Mouse (Mus musculus): ENCODE results near the gene Dhh.

Gene Dhh

DNA sequence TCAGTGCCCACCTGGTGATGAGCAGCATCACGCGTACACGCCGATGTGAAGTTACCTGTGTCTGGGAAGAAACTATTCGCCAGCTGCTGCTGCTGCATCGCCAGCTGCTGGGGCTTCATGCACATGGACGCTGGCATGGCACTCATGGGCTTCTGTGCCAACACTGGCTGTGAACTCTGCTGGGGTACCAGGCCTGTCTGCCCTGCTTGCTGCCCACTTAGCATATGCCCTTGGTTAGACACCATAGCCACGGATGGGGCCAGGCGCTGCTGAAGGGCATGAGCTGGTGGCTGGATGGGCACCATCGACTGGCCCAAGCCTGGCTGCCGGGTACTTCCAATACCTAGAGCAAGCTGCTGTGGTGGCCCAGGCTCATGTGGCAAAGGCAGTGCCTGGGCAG is 49.2 kb downstream of the Dhh start:
- DNase-seq: no peak

DNA sequence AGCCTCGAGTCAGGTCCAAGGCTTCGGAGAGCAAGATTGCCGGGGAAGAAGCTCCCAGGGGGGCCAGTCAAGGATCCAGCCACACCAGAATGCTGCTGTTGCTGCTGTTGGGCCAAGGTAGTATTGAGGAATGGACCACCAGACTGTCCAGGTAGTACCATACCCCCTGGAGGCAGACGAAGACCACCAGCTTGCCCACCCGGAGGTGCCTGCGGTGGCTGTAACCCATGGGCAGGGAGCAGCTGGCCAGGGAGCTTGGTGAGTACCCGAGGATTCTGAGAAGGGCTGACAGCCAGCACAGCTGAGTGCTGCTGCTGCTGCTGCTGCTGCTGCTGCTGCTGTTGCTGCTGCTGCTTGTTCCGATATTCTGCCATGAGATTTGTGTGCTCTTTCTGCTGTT is 52.2 kb downstream of the Dhh start:
- DNase-seq: no peak

DNA sequence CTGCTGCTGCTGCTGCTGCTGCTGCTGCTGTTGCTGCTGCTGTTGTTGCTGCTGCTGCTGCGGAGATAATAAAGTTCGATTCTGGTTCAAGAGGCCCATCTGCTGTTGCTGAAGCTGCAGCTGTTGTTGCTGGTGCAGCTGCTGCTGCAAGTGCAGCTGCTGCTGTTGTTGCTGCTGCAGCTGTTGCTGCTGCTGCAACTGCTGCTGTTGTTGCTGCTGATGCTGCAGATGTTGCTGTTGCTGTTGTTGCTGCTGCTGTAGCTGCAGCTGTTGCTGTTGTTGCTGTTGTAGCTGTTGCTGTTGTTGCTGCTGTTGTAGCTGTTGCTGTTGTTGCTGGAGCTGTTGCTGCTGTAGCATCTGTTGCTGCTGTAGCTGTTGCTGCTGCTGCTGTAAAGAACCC is 53.2 kb downstream of the Dhh start:
- no peak for DNase-seq

- DNase-seq: no peak
These were observed 54.6 kb downstream of the Dhh start for GRCm38 (mm10) chr15:98843595-98844223.

All from cerebellum, adult 8-10 months (tissue).